Mouse (Mus musculus): ENCODE results near the gene Poll. TPM values are rescaled to one million over a fixed set of nuclear protein-coding genes. Genes with fewer than 3 reads are reported as not detected.

Poll gene
- total and polyA plus RNA-seq, 3 experiments = 16.5 to 24.6 (median 18.9) TPM

- H3K4me1 ChIP-seq (ENCODE audit: control insufficient read depth in 1 of 2, insufficient read depth in 2 of 2) = peaks cover 13 to 25% of the 10 kb centered on the region in 2 experiments
- H3K79me2 ChIP-seq (replicated peaks; ENCODE audit: control insufficient read depth, extremely low read depth, insufficient read depth, poor library complexity, severe bottlenecking) = no peaks in the 10 kb centered on the region
- H3K27ac ChIP-seq (ENCODE audit: insufficient read depth, low read depth) = no peak overlapping the region
- H3K9ac ChIP-seq (ENCODE audit: insufficient read depth, low read depth) = no peak overlapping the region
- DNase-seq (ENCODE audit: extremely low read depth) = peak; percentile 42
- no peaks in the 10 kb centered on the region for H3K27me3 ChIP-seq (replicated peaks)
- no peak overlapping the region for H3K4me3 ChIP-seq (replicated peaks in 1 of 3; ENCODE audit: low read depth in 2 of 3, low read length in 2 of 3, poor library complexity in 1 of 3)
- peaks cover 24 to 71% of the 10 kb centered on the region in 2 experiments for H3K36me3 ChIP-seq (replicated peaks in 1 of 2; ENCODE audit: control insufficient read depth in 1 of 2, insufficient read depth in 1 of 2, low read length in 1 of 2)
- TF ChIP-seq SMC3 (IDR thresholded peaks at IDR 0.05; ENCODE audit: low read depth, low read length) (peak; percentile 50), CHD2 (IDR thresholded peaks at IDR 0.05; ENCODE audit: low read length) (no peak), CTCF (conservative IDR thresholded peaks at IDR 0.05 in 1 of 2, IDR thresholded peaks at IDR 0.05 in 1 of 2; ENCODE audit: low read depth in 2 of 2, low read length in 2 of 2) (peak; percentile 27 to 64), ZKSCAN1 (IDR thresholded peaks at IDR 0.05; ENCODE audit: borderline replicate concordance, low read depth, low read length) (no peak), RAD21 (IDR thresholded peaks at IDR 0.05; ENCODE audit: low read depth, low read length) (peak; percentile 46)
- H3K9me3 ChIP-seq (replicated peaks; ENCODE audit: low read length) = peaks cover 2% of the 10 kb centered on the region
- no peak overlapping the region for H3K4me2 ChIP-seq (ENCODE audit: insufficient read depth, low read depth, poor library complexity, severe bottlenecking)
- in situ Hi-C loops (cut with MboI; ENCODE audit: low pct_ligation_motif_present, low pct_unique_long_range_greater_than_20kb, low sequenced_read_pairs) (no loop called here), dilution Hi-C loops (cut with MboI; ENCODE audit: extremely low pct_ligation_motif_present, extremely low pct_unique_long_range_greater_than_20kb, low sequenced_read_pairs) (no loop called here)
These were observed 20.9 kb upstream of the Poll start for GRCm38 (mm10) chr19:45581257-45581656.

GRCm38 (mm10) chr19:45580235-45580634 is 19.9 kb upstream of the Poll start:
- dilution Hi-C loops (cut with MboI; ENCODE audit: extremely low pct_ligation_motif_present, extremely low pct_unique_long_range_greater_than_20kb, low sequenced_read_pairs) = no loop called here
- H3K4me2 ChIP-seq (ENCODE audit: insufficient read depth, low read depth, poor library complexity, severe bottlenecking) = no peak overlapping the region

GRCm38 (mm10) chr19:45579416-45579815 is 19.1 kb upstream of the Poll start:
- peaks cover 2% of the 10 kb centered on the region for H3K9me3 ChIP-seq (replicated peaks; ENCODE audit: low read length)
- DNase-seq (ENCODE audit: extremely low read depth) = no peak
- H3K79me2 ChIP-seq (replicated peaks; ENCODE audit: control insufficient read depth, extremely low read depth, insufficient read depth, poor library complexity, severe bottlenecking) = no peaks in the 10 kb centered on the region
- no peak overlapping the region for H3K9ac ChIP-seq (ENCODE audit: insufficient read depth, low read depth)
- dilution Hi-C loops (cut with MboI; ENCODE audit: extremely low pct_ligation_motif_present, extremely low pct_unique_long_range_greater_than_20kb, low sequenced_read_pairs) (no loop called here), in situ Hi-C loops (cut with MboI; ENCODE audit: low pct_ligation_motif_present, low pct_unique_long_range_greater_than_20kb, low sequenced_read_pairs) (no loop called here)
- H3K4me1 ChIP-seq (ENCODE audit: control insufficient read depth in 1 of 2, insufficient read depth in 2 of 2) = peaks cover under 1 to 17% of the 10 kb centered on the region in 2 experiments
- no peaks in the 10 kb centered on the region for H3K27me3 ChIP-seq (replicated peaks)
- H3K4me3 ChIP-seq (replicated peaks in 1 of 3; ENCODE audit: low read depth in 2 of 3, low read length in 2 of 3, poor library complexity in 1 of 3) = no peak overlapping the region
- H3K27ac ChIP-seq (ENCODE audit: insufficient read depth, low read depth) = no peak overlapping the region
- TF ChIP-seq USF2 (conservative IDR thresholded peaks at IDR 0.05; ENCODE audit: low read depth, low read length) (no peak), CTCF (conservative IDR thresholded peaks at IDR 0.05 in 1 of 2, IDR thresholded peaks at IDR 0.05 in 1 of 2; ENCODE audit: low read depth in 2 of 2, low read length in 2 of 2) (no peak), SMC3 (IDR thresholded peaks at IDR 0.05; ENCODE audit: low read depth, low read length) (no peak), RCOR1 (conservative IDR thresholded peaks at IDR 0.05; ENCODE audit: low read depth, low read length) (no peak), ELF1 (IDR thresholded peaks at IDR 0.05; ENCODE audit: low read depth, low read length) (no peak), EP300 (IDR thresholded peaks at IDR 0.05; ENCODE audit: low read length) (no peak), MYC (IDR thresholded peaks at IDR 0.05; ENCODE audit: low read depth, low read length) (no peak), BHLHE40 (IDR thresholded peaks at IDR 0.05; ENCODE audit: low read depth, low read length) (no peak)
- H3K36me3 ChIP-seq (replicated peaks in 1 of 2; ENCODE audit: control insufficient read depth in 1 of 2, insufficient read depth in 1 of 2, low read length in 1 of 2) = peaks cover 34 to 86% of the 10 kb centered on the region in 2 experiments
- H3K4me2 ChIP-seq (ENCODE audit: insufficient read depth, low read depth, poor library complexity, severe bottlenecking) = no peak overlapping the region

More at GRCm38 (mm10) chr19:45580235-45580634, 19.9 kb upstream of the Poll start:
- H3K36me3 ChIP-seq (replicated peaks in 1 of 2; ENCODE audit: control insufficient read depth in 1 of 2, insufficient read depth in 1 of 2, low read length in 1 of 2) = peaks cover 26 to 81% of the 10 kb centered on the region in 2 experiments
- H3K27ac ChIP-seq (ENCODE audit: insufficient read depth, low read depth) = no peak overlapping the region
- TF ChIP-seq JUN (IDR thresholded peaks at IDR 0.05; ENCODE audit: insufficient read depth, low read depth, low read length) (no peak), MEF2A (IDR thresholded peaks at IDR 0.05; ENCODE audit: borderline replicate concordance, low read depth, low read length) (no peak), CTCF (conservative IDR thresholded peaks at IDR 0.05 in 1 of 2, IDR thresholded peaks at IDR 0.05 in 1 of 2; ENCODE audit: low read depth in 2 of 2, low read length in 2 of 2) (no peak), IRF4 (IDR thresholded peaks at IDR 0.05; ENCODE audit: low read depth, low read length) (no peak), PAX5 (IDR thresholded peaks at IDR 0.05; ENCODE audit: low read length) (no peak), MAX (IDR thresholded peaks at IDR 0.05; ENCODE audit: low read length) (no peak), BHLHE40 (IDR thresholded peaks at IDR 0.05; ENCODE audit: low read depth, low read length) (no peak)
- H3K4me3 ChIP-seq (replicated peaks in 1 of 3; ENCODE audit: low read depth in 2 of 3, low read length in 2 of 3, poor library complexity in 1 of 3) = no peak overlapping the region
- peaks cover 6 to 17% of the 10 kb centered on the region in 2 experiments for H3K4me1 ChIP-seq (ENCODE audit: control insufficient read depth in 1 of 2, insufficient read depth in 2 of 2)
- DNase-seq (ENCODE audit: extremely low read depth) = no peak
- in situ Hi-C loops (cut with MboI; ENCODE audit: low pct_ligation_motif_present, low pct_unique_long_range_greater_than_20kb, low sequenced_read_pairs) = no loop called here
- H3K79me2 ChIP-seq (replicated peaks; ENCODE audit: control insufficient read depth, extremely low read depth, insufficient read depth, poor library complexity, severe bottlenecking) = no peaks in the 10 kb centered on the region
- peaks cover 2% of the 10 kb centered on the region for H3K9me3 ChIP-seq (replicated peaks; ENCODE audit: low read length)
- H3K9ac ChIP-seq (ENCODE audit: insufficient read depth, low read depth) = no peak overlapping the region
- H3K27me3 ChIP-seq (replicated peaks) = no peaks in the 10 kb centered on the region
